Mouse (Mus musculus) kidney, adult 18-20 months (tissue): ENCODE results near the gene Etv4.

ENCODE experiments used
- DNase-seq: peaks from one replicate; pipeline ENCODE4 v3.0.0; 2021

Gene Etv4

GRCm38 (mm10) chr11:101785143-101785851 is at the start of gene Etv4:
TSS of gene Etv4 (minus strand) at chr11:101785371.
- peak; percentile 69 for DNase-seq

GRCm38 (mm10) chr11:101832001-101832400 is 46.8 kb upstream of the Etv4 start:
- no peak for DNase-seq

- DNase-seq: no peak
Measured at GRCm38 (mm10) chr11:101830616-101831015, 45.4 kb upstream of the Etv4 start.

- DNase-seq: peak; percentile 28
Measured at GRCm38 (mm10) chr11:101830112-101830511, 44.9 kb upstream of the Etv4 start.

- DNase-seq: no peak
Measured at GRCm38 (mm10) chr11:101828718-101829117, 43.5 kb upstream of the Etv4 start.

- DNase-seq: no peak
Measured at GRCm38 (mm10) chr11:101823210-101823609, 38.0 kb upstream of the Etv4 start.

- peak; percentile 30 for DNase-seq
Measured at GRCm38 (mm10) chr11:101820899-101821298, 35.7 kb upstream of the Etv4 start.

GRCm38 (mm10) chr11:101819853-101820252 is 34.7 kb upstream of the Etv4 start:
- DNase-seq: no peak

GRCm38 (mm10) chr11:101815103-101816085 is 30.2 kb upstream of the Etv4 start:
- no peak for DNase-seq

GRCm38 (mm10) chr11:101814375-101815102 is 29.4 kb upstream of the Etv4 start:
- peak; percentile 81 for DNase-seq

GRCm38 (mm10) chr11:101813259-101813658 is 28.1 kb upstream of the Etv4 start:
- DNase-seq: peak; percentile 84

GRCm38 (mm10) chr11:101809060-101809828 is 24.1 kb upstream of the Etv4 start:
- no peak for DNase-seq

- no peak for DNase-seq
Measured at GRCm38 (mm10) chr11:101807266-101807665, 22.1 kb upstream of the Etv4 start.

GRCm38 (mm10) chr11:101806741-101807140 is 21.6 kb upstream of the Etv4 start:
- no peak for DNase-seq

- no peak for DNase-seq
Measured at GRCm38 (mm10) chr11:101805113-101805704, 20.0 kb upstream of the Etv4 start.

GRCm38 (mm10) chr11:101801386-101801785 is 16.2 kb upstream of the Etv4 start:
- DNase-seq: no peak

GRCm38 (mm10) chr11:101798083-101798482 is 12.9 kb upstream of the Etv4 start:
- no peak for DNase-seq

GRCm38 (mm10) chr11:101797355-101797754 is 12.2 kb upstream of the Etv4 start:
- DNase-seq: no peak

- DNase-seq: peak; percentile 21
Measured at GRCm38 (mm10) chr11:101790811-101791526, 5.8 kb upstream of the Etv4 start.

- no peak for DNase-seq
Measured at GRCm38 (mm10) chr11:101787432-101787831, 2.3 kb upstream of the Etv4 start.

GRCm38 (mm10) chr11:101786651-101787050 is 1.5 kb upstream of the Etv4 start:
- DNase-seq: peak; percentile 67
